Mouse (Mus musculus): ENCODE data around the gene Mettl7a1. TPM values are rescaled to one million over a fixed set of nuclear protein-coding genes. Genes with fewer than 3 reads are reported as not detected.
"Not testable (repeated sequence)": the region's sequence is repeated elsewhere in the genome, so short reads cannot be mapped to it uniquely, and the experiment has no call there.

Gene Mettl7a1
- polyA plus RNA-seq, 1 experiment from 2014 or later: 6.0 TPM

GRCm38 (mm10) chr15:100314448-100315145, 10.7 kb downstream of the Mettl7a1 start:
- no peak overlapping the region for H3K27ac ChIP-seq (ENCODE audit: low read length)
- H3K9ac ChIP-seq (ENCODE audit: low read length): no peak overlapping the region
- H3K36me3 ChIP-seq (ENCODE audit: control insufficient read depth, insufficient read depth): no peaks in the 10 kb centered on the region
- ATAC-seq (replicated peaks; ENCODE audit: extremely low read depth, insufficient read depth, low FRiP score): no peak
- H3K4me2 ChIP-seq (ENCODE audit: low read depth, low read length): no peak overlapping the region
- H3K4me3 ChIP-seq (ENCODE audit: low read length): no peak overlapping the region
- H3K27me3 ChIP-seq (ENCODE audit: control insufficient read depth, insufficient read depth, low read length): no peaks in the 10 kb centered on the region
- H3K9me3 ChIP-seq (replicated peaks; ENCODE audit: control insufficient read depth, low read length): no peaks in the 10 kb centered on the region
- H3K4me1 ChIP-seq (ENCODE audit: control insufficient read depth, insufficient read depth, low read length): 0 out of 2 replicates have a peak, but pooled peaks cover 5% of the 10 kb centered on the region
- WGBS: 87% methylated on average over 5 of the region's 5 CpGs

- not testable (repeated sequence) for H3K4me1 ChIP-seq (ENCODE audit: control insufficient read depth, insufficient read depth, low read length); H3K4me3 ChIP-seq (ENCODE audit: low read length); H3K9me3 ChIP-seq (replicated peaks; ENCODE audit: control insufficient read depth, low read length); ATAC-seq (replicated peaks; ENCODE audit: extremely low read depth, insufficient read depth, low FRiP score); H3K27ac ChIP-seq (ENCODE audit: low read length); H3K9ac ChIP-seq (ENCODE audit: low read length); H3K36me3 ChIP-seq (ENCODE audit: control insufficient read depth, insufficient read depth); H3K27me3 ChIP-seq (ENCODE audit: control insufficient read depth, insufficient read depth, low read length); H3K4me2 ChIP-seq (ENCODE audit: low read depth, low read length)
- WGBS: 65% methylated on average over 4 of the region's 4 CpGs
These were observed 14.2 kb downstream of the Mettl7a1 start for GRCm38 (mm10) chr15:100318014-100318671.

GRCm38 (mm10) chr15:100319884-100320283, 15.9 kb downstream of the Mettl7a1 start:
- Histone ChIP-seq H3K4me3 (ENCODE audit: low read length) (no peak overlapping the region), H3K4me2 (ENCODE audit: low read depth, low read length) (no peak overlapping the region), H3K9ac (ENCODE audit: low read length) (no peak overlapping the region), H3K4me1 (ENCODE audit: control insufficient read depth, insufficient read depth, low read length) (no peaks in the 10 kb centered on the region), H3K27ac (ENCODE audit: low read length) (no peak overlapping the region), H3K9me3 (replicated peaks; ENCODE audit: control insufficient read depth, low read length) (no peaks in the 10 kb centered on the region), H3K36me3 (ENCODE audit: control insufficient read depth, insufficient read depth) (no peaks in the 10 kb centered on the region), H3K27me3 (ENCODE audit: control insufficient read depth, insufficient read depth, low read length) (no peaks in the 10 kb centered on the region)
- WGBS: 90% methylated on average over 1 of the region's 1 CpGs
- no peak for ATAC-seq (replicated peaks; ENCODE audit: extremely low read depth, insufficient read depth, low FRiP score)

- H3K27me3 ChIP-seq (ENCODE audit: control insufficient read depth, insufficient read depth, low read length): no peaks in the 10 kb centered on the region
- no peak overlapping the region for H3K9ac ChIP-seq (ENCODE audit: low read length)
- H3K36me3 ChIP-seq (ENCODE audit: control insufficient read depth, insufficient read depth): no peaks in the 10 kb centered on the region
- no peak overlapping the region for H3K4me3 ChIP-seq (ENCODE audit: low read length)
- no peak for ATAC-seq (replicated peaks; ENCODE audit: extremely low read depth, insufficient read depth, low FRiP score)
- no peak overlapping the region for H3K4me2 ChIP-seq (ENCODE audit: low read depth, low read length)
- WGBS: 68% methylated on average over 9 of the region's 9 CpGs
- H3K4me1 ChIP-seq (ENCODE audit: control insufficient read depth, insufficient read depth, low read length): no peaks in the 10 kb centered on the region
- H3K27ac ChIP-seq (ENCODE audit: low read length): no peak overlapping the region
- H3K9me3 ChIP-seq (replicated peaks; ENCODE audit: control insufficient read depth, low read length): no peaks in the 10 kb centered on the region
These were observed 16.5 kb downstream of the Mettl7a1 start for GRCm38 (mm10) chr15:100320295-100320905.

GRCm38 (mm10) chr15:100321134-100321533, 17.2 kb downstream of the Mettl7a1 start:
- Histone ChIP-seq H3K4me1 (ENCODE audit: control insufficient read depth, insufficient read depth, low read length) (no peaks in the 10 kb centered on the region), H3K27ac (ENCODE audit: low read length) (no peak overlapping the region), H3K9ac (ENCODE audit: low read length) (no peak overlapping the region), H3K4me2 (ENCODE audit: low read depth, low read length) (no peak overlapping the region), H3K9me3 (replicated peaks; ENCODE audit: control insufficient read depth, low read length) (no peaks in the 10 kb centered on the region), H3K4me3 (ENCODE audit: low read length) (no peak overlapping the region), H3K36me3 (ENCODE audit: control insufficient read depth, insufficient read depth) (no peaks in the 10 kb centered on the region), H3K27me3 (ENCODE audit: control insufficient read depth, insufficient read depth, low read length) (no peaks in the 10 kb centered on the region)
- no peak for ATAC-seq (replicated peaks; ENCODE audit: extremely low read depth, insufficient read depth, low FRiP score)
- WGBS: 42% methylated on average over 5 of the region's 5 CpGs

- H3K4me3 ChIP-seq (ENCODE audit: low read length): no peak overlapping the region
- no peaks in the 10 kb centered on the region for H3K36me3 ChIP-seq (ENCODE audit: control insufficient read depth, insufficient read depth)
- H3K4me1 ChIP-seq (ENCODE audit: control insufficient read depth, insufficient read depth, low read length): no peaks in the 10 kb centered on the region
- no peak overlapping the region for H3K4me2 ChIP-seq (ENCODE audit: low read depth, low read length)
- H3K27ac ChIP-seq (ENCODE audit: low read length): no peak overlapping the region
- no peak for ATAC-seq (replicated peaks; ENCODE audit: extremely low read depth, insufficient read depth, low FRiP score)
- no peaks in the 10 kb centered on the region for H3K27me3 ChIP-seq (ENCODE audit: control insufficient read depth, insufficient read depth, low read length)
- H3K9me3 ChIP-seq (replicated peaks; ENCODE audit: control insufficient read depth, low read length): no peaks in the 10 kb centered on the region
- WGBS: 61% methylated on average over 12 of the region's 12 CpGs
- H3K9ac ChIP-seq (ENCODE audit: low read length): no peak overlapping the region
These were observed 20.2 kb downstream of the Mettl7a1 start for GRCm38 (mm10) chr15:100324021-100324591.

GRCm38 (mm10) chr15:100325235-100325634, 21.3 kb downstream of the Mettl7a1 start:
- no peaks in the 10 kb centered on the region for H3K9me3 ChIP-seq (replicated peaks; ENCODE audit: control insufficient read depth, low read length)
- ATAC-seq (replicated peaks; ENCODE audit: extremely low read depth, insufficient read depth, low FRiP score): no peak
- no peaks in the 10 kb centered on the region for H3K36me3 ChIP-seq (ENCODE audit: control insufficient read depth, insufficient read depth)
- no peak overlapping the region for H3K9ac ChIP-seq (ENCODE audit: low read length)
- H3K4me1 ChIP-seq (ENCODE audit: control insufficient read depth, insufficient read depth, low read length): no peaks in the 10 kb centered on the region
- H3K27me3 ChIP-seq (ENCODE audit: control insufficient read depth, insufficient read depth, low read length): no peaks in the 10 kb centered on the region
- H3K27ac ChIP-seq (ENCODE audit: low read length): no peak overlapping the region
- H3K4me2 ChIP-seq (ENCODE audit: low read depth, low read length): no peak overlapping the region
- H3K4me3 ChIP-seq (ENCODE audit: low read length): no peak overlapping the region
- 89% methylated on average over 3 of the region's 3 CpGs for WGBS

- H3K27me3 ChIP-seq (ENCODE audit: control insufficient read depth, insufficient read depth, low read length); H3K36me3 ChIP-seq (ENCODE audit: control insufficient read depth, insufficient read depth); H3K9me3 ChIP-seq (replicated peaks; ENCODE audit: control insufficient read depth, low read length); H3K9ac ChIP-seq (ENCODE audit: low read length); H3K4me1 ChIP-seq (ENCODE audit: control insufficient read depth, insufficient read depth, low read length); ATAC-seq (replicated peaks; ENCODE audit: extremely low read depth, insufficient read depth, low FRiP score); H3K4me3 ChIP-seq (ENCODE audit: low read length); H3K4me2 ChIP-seq (ENCODE audit: low read depth, low read length); H3K27ac ChIP-seq (ENCODE audit: low read length): not testable (repeated sequence)
- WGBS: 66% methylated on average over 3 of the region's 4 CpGs
These were observed 24.1 kb downstream of the Mettl7a1 start for GRCm38 (mm10) chr15:100328089-100328488.

- H3K27me3 ChIP-seq (ENCODE audit: control insufficient read depth, insufficient read depth, low read length); H3K9me3 ChIP-seq (replicated peaks; ENCODE audit: control insufficient read depth, low read length); H3K9ac ChIP-seq (ENCODE audit: low read length); H3K4me3 ChIP-seq (ENCODE audit: low read length); ATAC-seq (replicated peaks; ENCODE audit: extremely low read depth, insufficient read depth, low FRiP score); H3K4me1 ChIP-seq (ENCODE audit: control insufficient read depth, insufficient read depth, low read length); H3K4me2 ChIP-seq (ENCODE audit: low read depth, low read length); H3K36me3 ChIP-seq (ENCODE audit: control insufficient read depth, insufficient read depth); H3K27ac ChIP-seq (ENCODE audit: low read length): not testable (repeated sequence)
- 76% methylated on average over 10 of the region's 10 CpGs for WGBS
These were observed 25.4 kb downstream of the Mettl7a1 start for GRCm38 (mm10) chr15:100329336-100329735.

Data from heart, embryonic 16.5 days (tissue).